Mouse (Mus musculus): ENCODE results near the gene Adssl1. TPM values are rescaled to one million over a fixed set of nuclear protein-coding genes. Genes with fewer than 3 reads are reported as not detected.

Adssl1 gene
- polyA plus RNA-seq, 1 experiment from 2014 or later: 4.7 TPM

DNA sequence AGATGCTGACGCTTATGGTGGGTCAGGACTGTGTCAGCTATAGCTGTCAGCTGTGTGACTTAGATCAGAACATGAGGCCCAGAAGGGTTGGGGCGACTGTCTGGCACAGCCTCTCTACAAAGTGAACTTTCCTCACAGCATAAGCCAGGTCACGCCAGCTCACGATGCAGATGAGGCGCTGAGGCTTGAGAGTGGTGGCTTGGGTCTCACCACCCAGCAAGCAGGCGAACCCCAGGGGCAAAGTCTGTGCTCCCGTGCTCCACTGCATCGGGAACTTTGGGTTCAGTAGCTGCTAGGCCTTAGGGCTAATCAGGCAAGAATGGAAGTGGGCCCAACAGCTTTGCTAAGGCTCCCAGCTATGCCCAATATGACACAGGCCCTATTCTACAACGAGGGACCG lies 10.8 kb upstream of the Adssl1 start:
- Histone ChIP-seq H3K4me3 (ENCODE audit: low read depth, low read length) (no peak overlapping the region), H3K4me2 (replicated peaks; ENCODE audit: low read depth) (no peak overlapping the region), H3K9ac (ENCODE audit: low read length) (no peak overlapping the region), H3K4me1 (replicated peaks; ENCODE audit: control insufficient read depth, insufficient read depth) (no peaks in the 10 kb centered on the region), H3K9me3 (ENCODE audit: control insufficient read depth, low read length) (no peaks in the 10 kb centered on the region), H3K27me3 (ENCODE audit: control insufficient read depth, insufficient read depth, low read length) (no peaks in the 10 kb centered on the region), H3K36me3 (ENCODE audit: control insufficient read depth, insufficient read depth, low read length) (no peaks in the 10 kb centered on the region), H3K27ac (replicated peaks) (no peak overlapping the region)
- TF ChIP-seq EP300 (optimal IDR thresholded peaks at IDR 0.05) (no peak), CTCF (IDR thresholded peaks at IDR 0.05; ENCODE audit: low read depth) (no peak)
- ATAC-seq (ENCODE audit: low FRiP score, low TSS enrichment) (no peak), DNase-seq (ENCODE audit: low spot score) (no peak)
- WGBS: 89% methylated on average over 10 of the region's 10 CpGs

- WGBS: 44% methylated on average over 9 of the region's 9 CpGs
- no peak for DNase-seq (ENCODE audit: low spot score)
- Histone ChIP-seq H3K4me1 (replicated peaks; ENCODE audit: control insufficient read depth, insufficient read depth) (no peaks in the 10 kb centered on the region; the same call in 1 of the 2 replicates), H3K4me3 (ENCODE audit: low read depth, low read length) (no peak overlapping the region), H3K4me2 (replicated peaks; ENCODE audit: low read depth) (no peak overlapping the region), H3K27me3 (ENCODE audit: control insufficient read depth, insufficient read depth, low read length) (no peaks in the 10 kb centered on the region), H3K27ac (replicated peaks) (no peak overlapping the region), H3K36me3 (ENCODE audit: control insufficient read depth, insufficient read depth, low read length) (no peaks in the 10 kb centered on the region), H3K9ac (ENCODE audit: low read length) (no peak overlapping the region), H3K9me3 (ENCODE audit: control insufficient read depth, low read length) (no peaks in the 10 kb centered on the region)
- ATAC-seq (ENCODE audit: low FRiP score, low TSS enrichment): no peak
- TF ChIP-seq CTCF (IDR thresholded peaks at IDR 0.05; ENCODE audit: low read depth): no peak
- TF ChIP-seq EP300 (optimal IDR thresholded peaks at IDR 0.05): no peak
Observed at GRCm38 (mm10) chr12:112616668-112617067, 3.2 kb upstream of the Adssl1 start.

GRCm38 (mm10) chr12:112617184-112617583 lies 2.7 kb upstream of the Adssl1 start:
- Histone ChIP-seq H3K4me3 (ENCODE audit: low read depth, low read length) (no peak overlapping the region), H3K27ac (replicated peaks) (no peak overlapping the region), H3K9ac (ENCODE audit: low read length) (no peak overlapping the region), H3K27me3 (ENCODE audit: control insufficient read depth, insufficient read depth, low read length) (no peaks in the 10 kb centered on the region), H3K4me1 (replicated peaks; ENCODE audit: control insufficient read depth, insufficient read depth) (no peaks in the 10 kb centered on the region; the same call in 1 of the 2 replicates), H3K9me3 (ENCODE audit: control insufficient read depth, low read length) (no peaks in the 10 kb centered on the region), H3K36me3 (ENCODE audit: control insufficient read depth, insufficient read depth, low read length) (no peaks in the 10 kb centered on the region), H3K4me2 (replicated peaks; ENCODE audit: low read depth) (no peak overlapping the region)
- no peak for DNase-seq (ENCODE audit: low spot score)
- TF ChIP-seq CTCF (IDR thresholded peaks at IDR 0.05; ENCODE audit: low read depth): no peak
- TF ChIP-seq EP300 (optimal IDR thresholded peaks at IDR 0.05): no peak
- no peak for ATAC-seq (ENCODE audit: low FRiP score, low TSS enrichment)
- 67% methylated on average over 11 of the region's 11 CpGs for WGBS

- WGBS: 17% methylated on average over 8 of the region's 8 CpGs
- H3K27ac ChIP-seq (replicated peaks): no peak overlapping the region
- peak; percentile 86 for TF ChIP-seq CTCF (IDR thresholded peaks at IDR 0.05; ENCODE audit: low read depth)
- TF ChIP-seq EP300 (optimal IDR thresholded peaks at IDR 0.05): no peak
- peak; percentile 51; the same call in 1 of the 2 replicates for ATAC-seq (ENCODE audit: low FRiP score, low TSS enrichment)
- no peaks in the 10 kb centered on the region for H3K27me3 ChIP-seq (ENCODE audit: control insufficient read depth, insufficient read depth, low read length)
- H3K9me3 ChIP-seq (ENCODE audit: control insufficient read depth, low read length): no peaks in the 10 kb centered on the region
- no peaks in the 10 kb centered on the region for H3K36me3 ChIP-seq (ENCODE audit: control insufficient read depth, insufficient read depth, low read length)
- no peak overlapping the region for H3K4me2 ChIP-seq (replicated peaks; ENCODE audit: low read depth)
- H3K4me1 ChIP-seq (replicated peaks; ENCODE audit: control insufficient read depth, insufficient read depth): no peaks in the 10 kb centered on the region; the same call in 1 of the 2 replicates
- H3K9ac ChIP-seq (ENCODE audit: low read length): no peak overlapping the region
- DNase-seq (ENCODE audit: low spot score): peak; percentile 70
- no peak overlapping the region for H3K4me3 ChIP-seq (ENCODE audit: low read depth, low read length)
Observed at GRCm38 (mm10) chr12:112617898-112618380, 1.9 kb upstream of the Adssl1 start.

DNA sequence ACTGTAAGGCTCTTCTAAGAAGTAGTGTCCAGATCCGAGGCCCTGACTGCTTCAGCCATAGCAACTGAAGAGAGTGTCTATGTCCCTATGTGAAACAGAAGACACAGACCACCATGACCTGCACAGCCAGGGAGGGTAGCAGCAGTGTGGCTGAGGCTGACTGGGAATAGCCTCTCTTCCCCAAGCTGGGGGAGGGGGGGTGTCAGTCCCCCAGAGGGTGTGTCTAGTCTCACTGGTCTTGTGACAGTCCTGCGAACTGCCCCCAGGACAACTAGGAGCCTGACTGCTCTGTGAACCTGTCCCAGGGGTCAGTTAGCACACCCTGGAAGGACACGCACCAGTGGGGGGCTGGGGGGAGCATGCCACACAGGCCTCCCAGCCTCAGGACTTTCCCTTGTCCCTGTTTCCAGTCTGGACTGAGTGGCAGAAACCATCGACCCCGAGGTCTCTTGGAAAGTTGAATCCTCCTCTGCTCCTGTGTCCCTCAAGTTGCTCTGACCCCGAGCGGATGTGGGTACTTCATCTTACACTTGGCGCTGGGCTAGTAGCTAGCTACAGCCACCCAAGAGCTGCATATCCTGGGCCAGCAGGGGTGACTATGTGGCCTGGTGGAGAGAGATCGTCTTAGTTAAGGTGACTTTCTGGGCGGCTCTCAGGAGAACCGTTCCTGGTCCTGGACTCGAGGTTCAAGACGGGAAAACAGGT lies 712 bp upstream of the Adssl1 start:
- DNase-seq (ENCODE audit: low spot score): no peak
- 39% methylated on average over 13 of the region's 13 CpGs for WGBS
- peak overlapping the region; percentile 18; the same call in 1 of the 2 replicates for H3K27ac ChIP-seq (replicated peaks)

More for the DNA sequence above, 712 bp upstream of the Adssl1 start:
- Histone ChIP-seq H3K4me1 (replicated peaks; ENCODE audit: control insufficient read depth, insufficient read depth) (no peaks in the 10 kb centered on the region; the same call in 1 of the 2 replicates), H3K36me3 (ENCODE audit: control insufficient read depth, insufficient read depth, low read length) (no peaks in the 10 kb centered on the region), H3K9me3 (ENCODE audit: control insufficient read depth, low read length) (no peaks in the 10 kb centered on the region), H3K27me3 (ENCODE audit: control insufficient read depth, insufficient read depth, low read length) (no peaks in the 10 kb centered on the region), H3K4me2 (replicated peaks; ENCODE audit: low read depth) (peak overlapping the region; percentile 94), H3K4me3 (ENCODE audit: low read depth, low read length) (0 out of 2 replicates have a peak overlapping the region, but pooled peaks have one; percentile 50), H3K9ac (ENCODE audit: low read length) (no peak overlapping the region)
- no peak for TF ChIP-seq EP300 (optimal IDR thresholded peaks at IDR 0.05)
- TF ChIP-seq CTCF (IDR thresholded peaks at IDR 0.05; ENCODE audit: low read depth): no peak
- no peak for ATAC-seq (ENCODE audit: low FRiP score, low TSS enrichment)
